Mouse (Mus musculus): ENCODE results near the gene Nmral1.
A peak's percentile ranks its signal among the peaks of the same experiment; 100 is the strongest.
"Not testable (repeated sequence)": the region's sequence is repeated elsewhere in the genome, so short reads cannot be mapped to it uniquely, and the experiment has no call there.

Nmral1 gene

DNA sequence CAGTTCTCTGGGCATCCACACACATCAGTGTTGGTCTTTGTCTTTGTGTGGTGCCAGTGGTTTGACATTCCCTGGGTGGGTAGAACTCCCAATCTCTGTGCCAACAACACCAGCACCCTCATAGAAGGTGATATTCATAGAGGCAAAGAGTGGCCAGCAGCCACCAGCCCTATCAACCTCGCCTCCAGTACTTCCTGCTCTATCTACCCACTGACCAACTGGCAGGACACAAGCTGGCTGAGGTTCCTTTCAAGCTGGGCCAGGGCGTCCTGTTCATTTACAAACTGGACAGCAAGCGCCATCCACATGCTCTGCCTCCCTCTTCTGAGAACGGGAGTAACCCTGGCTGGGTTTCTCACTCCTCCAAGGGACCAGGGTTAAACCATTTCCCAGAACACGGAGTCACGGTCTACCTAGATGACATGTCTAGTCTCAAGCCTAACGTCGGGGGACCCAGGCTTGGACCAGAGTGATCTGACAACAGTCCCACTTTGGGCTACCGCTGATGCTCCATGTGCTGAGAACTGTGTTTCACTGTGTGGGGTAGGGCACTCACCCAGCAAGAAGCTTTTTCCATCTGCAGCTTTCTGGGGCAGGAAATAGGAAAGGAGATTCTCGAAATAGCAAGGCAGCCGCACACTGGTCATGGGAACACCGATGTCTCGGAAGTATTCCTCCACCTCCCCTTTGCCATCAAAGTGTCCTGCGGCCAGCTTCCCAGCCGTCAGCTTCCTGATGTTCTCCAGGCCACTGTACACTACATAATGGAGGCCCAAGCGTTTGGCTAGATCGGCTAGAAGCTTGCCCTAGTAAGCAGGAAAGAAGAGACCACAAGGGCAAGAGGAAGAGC is 5.1 kb downstream of the Nmral1 start:
- no peak for DNase-seq

DNA sequence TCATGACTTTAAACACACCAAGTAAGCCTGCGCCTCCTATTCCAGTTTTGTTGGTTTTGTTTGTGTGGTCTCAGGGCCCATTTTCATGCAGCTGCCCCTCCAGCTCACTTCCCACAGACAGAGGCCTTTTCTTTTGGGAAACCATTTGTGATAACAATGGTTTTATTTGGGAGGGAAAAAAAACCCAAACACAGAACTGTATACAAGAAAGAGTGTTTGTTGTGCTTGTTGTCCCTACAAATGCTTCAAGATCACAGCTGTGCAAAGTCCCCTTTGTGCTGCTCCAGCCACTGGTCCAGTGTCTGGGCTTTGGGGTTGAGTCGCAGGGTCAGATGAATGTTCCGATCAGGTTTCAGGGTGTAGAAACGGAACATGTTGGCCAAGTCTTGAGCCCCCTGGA is 8.0 kb downstream of the Nmral1 start:
- no peak for DNase-seq

DNA sequence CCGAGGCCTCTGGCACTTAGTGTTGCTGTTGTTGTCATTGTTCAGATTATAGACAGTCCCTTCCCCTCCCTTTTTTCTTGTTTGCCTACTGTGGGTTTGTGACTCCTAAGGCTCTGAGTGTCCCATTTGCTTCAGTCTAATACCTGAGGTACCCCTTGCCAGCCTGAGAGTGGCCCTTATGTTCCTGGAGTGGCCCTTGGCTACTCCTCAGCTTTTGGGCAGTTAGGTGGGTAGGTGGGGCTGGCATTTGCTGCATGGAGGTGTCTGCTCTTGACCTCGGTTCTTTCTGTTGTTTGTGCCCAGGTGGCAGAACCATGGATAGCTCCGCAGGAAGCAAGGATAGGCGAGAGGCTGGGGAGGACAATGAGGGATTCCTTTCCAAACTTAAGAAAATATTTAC is 13.6 kb downstream of the Nmral1 start:
- no peak for DNase-seq

DNA sequence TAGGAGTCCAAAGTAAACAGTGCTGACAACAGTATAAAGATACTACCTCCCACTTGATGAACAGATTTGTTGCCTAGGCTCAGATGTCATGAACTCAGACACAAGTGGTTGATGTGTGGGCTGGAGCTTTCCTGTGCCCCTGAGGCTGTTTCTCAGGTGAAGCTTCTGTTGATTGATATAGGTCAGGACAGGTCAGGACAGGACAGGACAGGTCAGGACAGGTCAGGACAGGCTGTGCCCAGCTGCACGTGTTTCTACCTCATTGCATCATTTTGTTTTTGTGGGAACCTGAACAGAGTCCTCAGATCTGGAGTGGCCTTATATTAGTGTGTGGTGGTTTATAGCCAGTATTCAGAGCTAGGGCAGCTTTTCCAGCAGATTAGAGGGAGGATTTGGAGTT is 16.5 kb downstream of the Nmral1 start:
- DNase-seq: no peak

DNA sequence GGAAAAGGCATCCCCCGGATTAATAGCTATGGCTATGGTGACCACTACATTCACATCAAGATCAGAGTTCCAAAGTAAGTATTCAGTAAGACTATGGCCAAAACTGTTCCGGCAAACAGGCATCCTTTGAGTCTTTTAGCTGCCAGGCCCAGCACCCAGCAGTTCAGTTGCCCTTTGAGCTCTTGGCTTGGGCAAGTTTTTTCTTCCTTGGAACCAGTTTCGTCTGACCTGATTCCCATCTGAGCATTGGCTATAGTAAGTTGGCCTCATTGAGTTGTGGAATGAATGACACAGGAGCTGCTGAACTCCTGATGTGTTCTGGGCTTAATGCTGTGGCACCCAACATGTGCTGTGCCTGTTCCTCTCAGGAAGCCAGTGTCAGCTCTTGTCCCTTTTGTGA is 17.9 kb downstream of the Nmral1 start:
- no peak for DNase-seq

DNA sequence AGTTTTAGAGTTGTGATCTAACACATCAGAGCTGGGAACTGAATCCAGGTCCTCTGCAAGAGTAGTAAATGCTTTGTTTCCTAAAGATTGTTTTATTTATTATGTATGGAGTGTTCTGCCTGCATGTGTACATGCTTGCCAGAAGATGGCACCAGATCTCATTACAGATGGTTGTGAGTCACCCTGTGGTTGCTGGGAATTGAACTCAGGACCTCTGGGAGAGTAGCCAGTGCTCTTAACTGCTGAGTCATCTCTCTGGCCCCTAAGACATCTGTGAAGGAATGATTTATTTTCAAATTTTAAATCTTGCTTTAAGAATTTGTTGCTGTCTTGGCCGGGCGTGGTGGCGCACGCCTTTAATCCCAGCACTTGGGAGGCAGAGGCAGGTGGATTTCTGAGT is 29.8 kb downstream of the Nmral1 start:
- not testable (repeated sequence) for DNase-seq

DNA sequence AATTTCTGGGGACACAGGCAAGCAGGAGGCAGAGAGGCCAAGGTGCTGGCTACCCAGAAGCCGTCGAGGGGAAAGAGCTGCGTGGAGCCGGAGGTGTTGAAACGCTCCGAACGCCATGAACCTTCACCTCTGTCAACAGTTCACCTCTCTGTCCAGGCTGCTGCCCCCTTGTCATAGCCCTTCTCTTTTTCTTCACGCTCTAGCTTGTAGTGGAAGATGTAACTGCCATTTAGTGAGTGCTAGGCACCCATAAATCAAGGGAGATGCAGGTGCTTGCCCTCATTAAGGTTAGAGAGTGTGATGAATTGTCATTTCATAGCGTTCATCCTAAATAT is 34.7 kb downstream of the Nmral1 start:
- DNase-seq: no peak

DNA sequence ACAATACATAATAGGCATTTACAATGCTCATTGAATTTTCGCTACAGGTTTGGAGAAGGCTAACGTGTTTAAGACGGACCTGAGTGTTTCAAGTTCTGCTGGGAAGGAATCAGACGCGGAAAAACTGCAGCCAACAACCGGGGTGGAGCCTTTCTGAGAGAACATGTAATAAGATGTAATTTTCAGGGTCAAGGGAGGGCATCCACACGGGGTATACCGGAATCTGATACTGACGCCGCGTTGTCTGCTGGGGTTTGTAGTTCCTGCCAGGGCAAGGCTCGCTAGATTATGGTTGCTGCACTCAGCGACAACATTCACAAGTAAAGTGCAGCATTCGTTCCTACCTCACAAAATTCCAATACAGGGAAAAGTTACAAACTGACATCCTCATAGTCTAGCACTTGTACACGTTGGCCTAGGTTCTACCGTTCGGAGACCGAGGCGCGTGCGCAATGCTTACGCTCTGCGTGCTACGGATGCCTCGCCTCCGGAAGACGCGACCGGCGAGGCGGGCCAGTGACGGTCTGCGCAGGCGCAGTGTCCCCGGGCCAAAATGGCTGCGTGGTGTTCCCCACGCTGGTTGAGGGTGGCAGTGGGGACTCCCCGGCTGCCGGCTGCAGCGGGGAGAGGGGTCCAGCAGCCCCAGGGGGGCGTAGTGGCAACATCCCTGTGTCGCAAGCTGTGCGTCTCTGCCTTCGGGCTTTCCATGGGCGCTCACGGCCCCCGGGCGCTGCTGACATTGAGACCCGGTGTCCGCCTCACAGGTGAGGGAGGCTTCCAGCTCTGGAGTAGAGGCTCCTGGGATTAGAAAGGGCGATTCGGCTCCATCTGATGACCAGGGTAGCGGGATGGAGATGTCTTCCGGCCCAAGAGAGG is 35.3 kb downstream of the Nmral1 start:
- DNase-seq: peak; percentile 99

DNA sequence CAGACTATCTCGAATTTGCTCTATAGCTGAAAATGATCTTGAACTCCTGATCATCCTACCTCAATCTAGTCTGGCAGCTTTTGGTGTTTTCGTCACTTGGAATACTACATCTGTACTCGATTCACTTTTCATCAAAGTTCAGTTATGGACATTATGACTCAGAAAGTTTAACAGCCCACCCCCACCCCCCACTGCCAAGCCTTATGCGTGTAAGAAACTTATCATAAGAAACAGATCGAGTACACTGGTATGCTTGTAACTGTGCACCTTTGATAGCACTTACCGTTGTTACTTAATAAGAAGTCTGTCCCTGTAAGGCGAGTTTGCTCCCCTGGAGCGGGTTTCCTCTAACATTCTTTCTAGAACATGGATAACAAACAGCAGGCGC is 36.0 kb downstream of the Nmral1 start:
- no peak for DNase-seq

DNA sequence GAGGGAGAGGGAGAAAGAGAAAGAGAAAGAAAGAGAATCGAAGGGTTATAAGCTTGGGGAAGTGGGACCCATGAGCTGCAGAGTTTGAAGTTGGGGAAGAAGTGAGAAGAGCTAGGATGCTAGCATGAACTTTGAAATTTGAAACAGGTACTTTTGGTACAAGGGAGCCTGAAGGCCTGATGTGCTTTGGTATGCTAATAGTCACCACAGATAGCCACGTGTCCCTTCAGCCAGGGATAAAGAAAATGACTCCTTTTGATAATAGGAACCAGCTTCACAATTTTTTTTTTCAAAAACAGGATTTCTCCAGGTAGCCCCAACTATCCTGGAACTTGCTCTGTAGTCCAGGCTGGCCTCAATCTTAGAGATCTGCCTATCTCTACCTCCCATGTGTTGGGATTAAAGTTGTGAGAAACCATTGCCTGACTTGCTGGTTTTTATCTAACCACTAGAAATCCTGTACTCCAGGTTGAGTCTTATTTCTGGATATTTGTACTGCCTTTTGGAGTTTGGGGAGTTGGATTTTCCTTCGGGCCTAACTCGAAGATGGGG is 36.5 kb downstream of the Nmral1 start:
- no peak for DNase-seq

DNA sequence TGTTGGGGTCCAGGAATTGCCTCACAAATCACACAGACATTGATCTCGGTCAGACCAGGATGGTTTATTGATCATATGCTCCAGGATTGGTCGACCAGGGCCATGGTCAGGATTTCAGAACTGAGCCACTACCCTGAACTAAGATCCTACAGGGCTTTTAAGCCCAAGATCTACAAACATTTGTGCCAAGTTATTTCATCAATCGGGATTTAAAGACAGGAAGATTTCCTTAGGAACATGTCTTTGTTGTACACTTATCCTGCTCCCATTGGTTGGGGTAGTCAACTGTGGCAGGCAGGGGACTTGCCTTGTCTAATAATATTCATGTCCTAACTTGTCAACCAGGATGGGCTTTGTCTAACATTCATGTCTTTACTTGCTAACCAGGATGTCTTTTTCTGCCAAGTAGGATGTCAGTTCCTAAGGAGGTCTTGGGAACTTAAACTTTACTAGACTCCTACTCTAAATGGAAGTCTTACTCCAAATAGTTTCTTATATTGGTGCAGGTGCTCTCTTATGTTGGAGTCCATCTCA is 38.2 kb downstream of the Nmral1 start:
- not testable (repeated sequence) for DNase-seq

DNA sequence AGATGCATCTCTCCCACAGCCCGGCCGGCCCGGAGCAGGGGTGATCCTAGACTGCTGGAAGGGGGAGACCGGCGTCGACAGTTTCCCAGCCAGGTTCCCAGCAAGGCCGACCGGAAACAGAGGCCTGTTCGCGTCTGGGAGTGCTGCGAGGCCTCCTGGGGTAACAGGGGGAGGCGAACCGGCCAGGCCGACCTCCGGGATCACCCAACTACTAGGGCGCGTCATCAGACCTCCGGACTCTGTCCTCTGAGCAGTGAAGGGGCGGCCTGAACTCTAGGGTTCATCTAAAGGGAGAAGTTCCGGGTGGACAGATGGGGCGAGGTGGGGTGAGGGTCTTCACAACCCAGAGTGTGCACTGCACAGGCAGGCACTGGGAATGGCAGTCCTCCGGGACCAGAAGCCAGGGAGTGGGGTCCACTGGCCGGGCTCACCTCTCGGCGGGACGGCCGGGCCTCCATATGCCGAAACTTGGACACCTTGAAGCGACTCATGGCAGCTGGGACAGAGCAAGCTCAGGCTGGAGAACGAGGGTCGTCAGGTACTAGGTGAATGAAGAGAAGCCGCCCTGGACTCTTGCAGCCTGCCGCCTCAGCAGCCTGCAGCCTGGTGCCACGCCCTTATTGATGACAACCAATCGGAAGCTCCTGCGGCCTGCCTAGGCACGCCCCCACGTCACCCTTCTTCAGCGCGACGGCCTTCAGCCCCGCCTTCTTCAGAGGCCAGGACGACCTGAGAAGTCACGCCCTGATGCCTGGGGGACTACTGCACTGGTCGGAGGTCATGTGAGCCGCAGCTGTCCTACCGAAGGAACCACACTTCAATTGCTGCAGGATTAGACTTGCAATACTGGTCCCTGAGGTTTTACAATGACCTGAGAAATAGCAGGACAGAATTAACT is 39.8 kb downstream of the Nmral1 start, which contains the start of gene Coro7:
TSS of gene Coro7 (minus strand) at position 657 of the 898 bp plus-strand sequence.
- peak; percentile 72 for DNase-seq

DNA sequence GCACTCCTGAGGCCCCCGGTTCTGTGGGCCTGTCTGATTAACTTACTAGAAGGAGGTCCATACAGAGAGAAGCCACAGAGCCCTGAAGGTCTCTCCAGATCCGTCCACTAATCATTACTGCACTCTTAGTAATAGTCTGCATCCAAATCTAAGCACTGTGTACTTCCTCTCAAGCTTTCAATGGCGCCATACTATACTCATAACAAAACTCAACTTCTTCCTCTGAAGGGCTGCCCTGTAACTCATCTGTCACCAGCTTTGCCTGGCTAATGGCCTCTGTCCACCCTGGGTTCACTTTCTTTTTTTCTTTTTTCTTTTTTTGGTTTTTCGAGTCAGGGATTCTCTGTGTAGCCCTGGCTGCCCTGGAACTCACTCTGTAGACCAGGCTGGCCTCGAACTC is 41.1 kb downstream of the Nmral1 start:
- DNase-seq: no peak

DNA sequence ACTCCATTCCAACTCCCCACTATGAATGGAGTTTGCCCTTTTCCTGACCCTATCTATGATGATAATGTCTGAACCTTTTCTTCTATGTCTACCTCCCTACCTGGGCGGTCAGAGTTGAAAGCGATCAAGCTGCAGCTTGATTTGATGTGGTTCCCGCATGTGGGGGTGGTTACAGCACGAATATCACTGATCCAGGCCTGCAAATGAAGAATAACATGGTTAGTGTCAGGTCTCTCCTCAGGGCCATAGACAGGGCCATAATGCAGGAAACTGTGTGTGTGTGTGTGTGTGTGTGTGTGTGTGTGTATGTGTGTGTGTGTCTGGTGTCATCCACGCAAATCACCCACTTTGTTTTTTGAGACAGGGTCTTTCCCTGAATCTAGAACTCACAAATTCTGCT is 42.3 kb downstream of the Nmral1 start:
- no peak for DNase-seq

DNA sequence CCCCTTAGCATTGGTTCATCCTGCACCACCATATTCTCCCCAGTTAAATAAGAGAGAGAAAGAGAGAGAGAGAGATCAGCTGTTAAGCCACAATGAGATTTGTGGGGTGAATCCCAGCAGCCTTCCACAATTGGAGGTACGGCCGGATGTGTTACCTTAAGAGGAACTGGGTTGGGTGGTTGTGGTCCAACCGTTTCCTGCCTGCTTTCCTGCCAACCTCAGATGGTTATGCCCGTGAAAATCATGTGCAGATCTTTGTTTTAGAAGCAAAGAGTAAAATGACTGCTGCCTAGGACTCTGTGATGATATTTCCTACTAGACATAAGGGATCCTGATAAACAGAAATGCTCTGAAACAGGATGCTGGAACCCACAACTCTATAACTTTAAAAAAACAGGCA is 45.1 kb downstream of the Nmral1 start:
- DNase-seq: no peak

DNA sequence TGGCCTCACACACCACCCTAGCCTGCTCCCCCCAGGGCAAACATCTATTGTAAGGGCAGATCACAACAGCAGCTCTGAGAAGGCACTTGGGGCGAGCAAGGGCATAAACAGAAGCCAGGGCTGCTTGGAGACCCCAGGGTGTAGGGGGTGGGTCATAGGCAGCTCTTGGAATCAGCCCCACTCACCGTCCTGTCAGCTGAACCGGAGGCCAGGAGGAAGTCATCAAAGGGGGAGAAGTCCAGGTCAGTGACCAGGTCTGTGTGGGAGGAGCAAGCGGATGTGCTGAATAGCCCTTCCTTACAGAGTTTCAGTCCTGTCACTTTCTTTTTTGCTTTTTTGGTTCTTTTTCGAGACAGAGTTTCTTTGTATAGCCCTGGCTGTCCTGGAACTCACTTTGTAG is 48.8 kb downstream of the Nmral1 start:
- no peak for DNase-seq

DNA sequence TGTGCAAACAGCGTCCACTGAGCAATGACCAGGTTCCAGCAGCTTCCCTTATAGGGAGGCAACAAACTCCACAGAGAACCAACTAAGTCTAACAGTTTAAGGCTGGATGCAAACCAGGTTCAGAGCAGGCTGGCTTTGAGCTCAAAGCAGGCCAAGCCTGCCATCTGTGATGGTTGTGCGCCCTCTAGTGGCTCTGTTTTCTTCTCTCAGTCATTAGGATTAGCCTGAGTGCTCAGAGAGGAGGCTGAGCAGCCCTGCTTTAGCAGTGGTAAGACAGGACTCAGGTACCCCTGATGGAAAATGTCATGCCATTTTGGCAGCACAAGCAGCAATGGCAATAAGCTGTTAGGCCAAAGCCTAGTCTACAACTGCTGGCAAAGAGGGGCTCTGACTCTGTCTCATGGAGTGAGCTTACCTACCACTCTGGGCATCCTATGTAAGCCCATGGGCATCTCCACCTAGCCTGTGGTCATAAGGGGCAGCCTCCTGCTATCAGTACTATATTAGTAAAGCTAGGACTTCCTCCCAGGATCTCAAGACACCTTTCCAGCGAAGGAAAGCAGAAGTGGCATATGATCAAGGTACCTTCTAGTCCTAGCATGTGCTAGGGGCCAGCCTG is 51.9 kb downstream of the Nmral1 start:
- DNase-seq: peak; percentile 94

DNA sequence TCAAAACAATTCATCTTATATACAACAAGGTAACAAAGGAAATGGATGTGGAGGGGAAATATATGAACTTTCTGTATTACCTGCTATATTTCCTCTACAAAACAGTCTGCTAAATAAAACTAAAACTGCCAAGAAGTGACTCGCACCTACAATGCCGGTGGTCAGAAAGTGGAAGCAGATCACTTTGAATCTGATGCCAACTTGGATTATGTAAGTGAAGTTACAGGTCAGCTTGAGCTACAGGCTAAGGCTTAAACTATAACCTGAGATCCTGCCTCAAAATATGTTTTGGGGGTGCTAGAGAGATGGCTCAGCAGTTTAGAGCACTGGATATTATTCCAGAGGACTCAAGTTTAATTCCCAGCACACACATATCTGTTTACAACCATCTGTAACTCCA is 53.4 kb downstream of the Nmral1 start:
- DNase-seq: no peak

DNA sequence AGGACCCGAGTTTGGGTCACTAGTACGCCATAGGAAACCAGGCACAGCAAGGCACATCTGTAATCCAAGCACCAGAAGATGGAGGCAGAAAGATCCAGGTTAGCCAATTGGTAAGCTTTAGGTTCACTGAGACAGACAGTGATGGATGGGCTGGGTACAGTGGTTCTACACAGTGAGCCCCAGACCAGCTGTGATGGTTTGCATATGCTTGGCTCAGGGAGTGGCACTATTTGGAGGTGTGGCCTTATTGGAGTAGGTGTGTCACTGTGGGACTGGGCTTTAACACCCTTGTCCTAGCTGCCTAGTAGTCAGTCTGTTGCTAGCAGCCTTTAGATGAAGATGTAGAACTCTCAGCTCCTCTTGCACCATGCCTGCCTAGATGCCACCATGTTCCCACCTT is 55.4 kb downstream of the Nmral1 start:
- DNase-seq: no peak

DNA sequence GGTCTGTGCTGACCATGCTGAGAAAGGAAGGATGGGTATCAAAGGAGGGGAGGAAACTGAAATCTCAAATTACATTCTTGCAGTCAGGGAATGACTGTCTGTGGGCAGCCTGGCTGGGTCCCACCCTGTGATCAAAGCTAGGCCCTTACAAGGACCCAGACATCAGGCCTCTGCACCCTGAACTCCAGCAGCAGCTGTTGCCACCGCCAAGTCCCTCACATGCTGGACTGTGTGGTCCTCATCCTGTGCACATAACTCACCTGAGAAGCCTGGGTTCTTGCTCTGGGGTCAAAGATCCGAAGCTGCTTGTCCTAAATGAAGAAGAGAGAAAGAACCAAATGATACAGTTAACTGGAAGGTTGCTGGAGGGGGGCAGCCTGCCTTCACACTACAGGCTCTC is 57.6 kb downstream of the Nmral1 start:
- no peak for DNase-seq

Measured in right cerebral cortex, postnatal 4 days (tissue).